Mouse (Mus musculus): ENCODE data around the gene Mybphl. TPM values are rescaled to one million over a fixed set of nuclear protein-coding genes. Genes with fewer than 3 reads are reported as not detected.

Gene Mybphl
- polyA plus RNA-seq, 1 experiment from 2014 or later = 0.19 TPM

DNA sequence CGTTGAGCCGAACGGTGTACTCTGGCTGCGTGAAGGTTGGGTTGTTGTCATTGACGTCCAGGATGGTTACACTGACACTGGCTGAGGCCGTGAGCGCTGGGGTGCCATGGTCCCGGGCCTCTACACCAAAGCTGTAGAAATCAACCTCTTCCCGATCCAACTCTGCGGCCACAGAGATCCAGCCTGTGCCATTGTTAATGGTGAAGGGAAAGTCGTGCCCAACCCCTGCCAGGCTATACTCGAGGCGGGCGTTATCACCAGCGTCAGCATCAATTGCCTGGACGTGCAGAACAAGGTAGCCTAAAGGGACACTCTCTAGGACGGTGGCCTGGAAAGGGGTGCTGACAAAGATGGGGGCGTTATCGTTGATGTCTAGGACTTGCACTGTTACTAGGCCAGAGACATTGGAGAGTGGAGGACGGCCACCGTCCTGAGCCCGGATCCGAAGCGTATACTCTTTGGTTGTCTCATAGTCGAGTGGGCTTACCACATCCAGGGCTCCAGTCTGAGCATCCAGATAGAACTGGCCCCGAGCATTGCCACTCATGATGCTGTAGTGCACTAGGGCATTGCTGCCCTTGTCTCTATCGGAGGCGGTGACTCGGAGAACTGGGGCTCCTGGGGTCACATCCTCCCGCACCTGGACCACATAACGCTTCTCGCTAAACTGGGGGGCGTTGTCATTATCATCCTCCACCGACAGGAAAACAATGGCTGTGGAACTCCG, 49.1 kb downstream of the Mybphl start:
- H3K4me3 ChIP-seq = no peak overlapping the region
- no peak for ATAC-seq
- peaks cover 49% of the 10 kb centered on the region for H3K27me3 ChIP-seq (replicated peaks)
- 0 out of 2 replicates have a peak, but pooled peaks cover 5% of the 10 kb centered on the region for H3K36me3 ChIP-seq
- 88% methylated on average over 35 of the region's 35 CpGs for WGBS (ENCODE audit: insufficient replicate concordance)
- no peak overlapping the region for H3K9ac ChIP-seq
- no peak overlapping the region for H3K4me2 ChIP-seq
- H3K9me3 ChIP-seq (replicated peaks) = peaks cover 20% of the 10 kb centered on the region; the same call in 1 of the 2 replicates
- H3K27ac ChIP-seq = no peak overlapping the region
- H3K4me1 ChIP-seq = peaks cover 14% of the 10 kb centered on the region

DNA sequence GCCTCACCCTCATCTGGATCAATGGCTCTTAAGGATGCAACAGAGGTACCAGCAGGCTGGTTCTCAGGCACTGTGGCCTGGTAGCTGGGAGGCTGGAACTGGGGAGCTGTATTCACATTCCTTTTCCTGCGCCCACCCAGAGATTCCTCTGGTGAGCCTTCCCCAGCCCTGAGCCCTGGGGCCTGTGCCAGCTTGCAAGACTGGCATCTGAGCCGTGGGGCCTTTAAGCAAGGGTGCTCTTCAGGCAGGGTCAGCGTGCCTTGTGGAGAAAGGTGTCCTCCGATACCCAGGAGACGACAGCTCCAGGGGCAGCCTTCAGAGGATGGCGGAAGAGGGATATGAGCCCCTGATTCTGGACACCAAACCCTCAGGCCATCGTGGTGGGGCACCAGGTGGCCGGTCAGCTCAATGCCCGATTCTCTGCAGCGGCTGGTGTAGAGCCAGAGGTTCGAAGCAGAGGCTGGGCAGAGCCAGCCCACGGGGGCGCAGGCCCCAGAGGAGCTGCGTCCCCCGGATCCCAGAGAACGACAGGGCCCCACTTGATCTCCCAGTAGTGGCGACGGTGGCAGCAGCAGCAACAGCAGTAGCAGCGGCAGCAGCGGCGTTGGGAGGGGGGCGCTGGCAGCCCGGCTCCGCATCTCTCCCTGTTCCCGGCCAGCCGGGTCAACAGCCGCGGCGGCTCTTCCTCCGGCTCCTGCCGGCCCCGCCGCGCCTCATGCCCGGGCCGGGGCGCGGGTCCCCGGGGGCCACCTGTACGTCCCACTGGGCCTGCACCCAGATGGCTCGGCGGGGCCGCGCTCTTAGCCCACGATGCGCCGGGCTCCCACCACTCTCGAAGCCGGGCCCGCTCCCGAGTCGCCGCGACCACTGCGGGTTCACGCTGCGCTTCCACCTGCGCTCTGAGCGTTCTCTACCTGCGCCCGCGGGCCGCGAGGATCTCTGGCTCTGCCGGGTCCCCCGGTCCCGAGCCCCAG, 50.4 kb downstream of the Mybphl start, which contains the start of gene Celsr2:
Gene Celsr2 (minus strand): TSS at position 696 of the 974 bp plus-strand sequence.
- ATAC-seq = peak; percentile 17; the same call in 1 of the 2 replicates
- Histone ChIP-seq H3K36me3 (0 out of 2 replicates have a peak, but pooled peaks cover 5% of the 10 kb centered on the region), H3K4me1 (peaks cover 14% of the 10 kb centered on the region), H3K4me3 (peak within 1 kb of the TSS; percentile 68), H3K4me2 (peak within 1 kb of the TSS; percentile 99), H3K27ac (no peak within 1 kb of the TSS), H3K27me3 (replicated peaks) (peaks cover 63% of the 10 kb centered on the region), H3K9me3 (replicated peaks) (peaks cover 20% of the 10 kb centered on the region; the same call in 1 of the 2 replicates), H3K9ac (peak within 1 kb of the TSS; percentile 71)
- 8% methylated on average over 62 of the region's 67 CpGs for WGBS (ENCODE audit: insufficient replicate concordance)

DNA sequence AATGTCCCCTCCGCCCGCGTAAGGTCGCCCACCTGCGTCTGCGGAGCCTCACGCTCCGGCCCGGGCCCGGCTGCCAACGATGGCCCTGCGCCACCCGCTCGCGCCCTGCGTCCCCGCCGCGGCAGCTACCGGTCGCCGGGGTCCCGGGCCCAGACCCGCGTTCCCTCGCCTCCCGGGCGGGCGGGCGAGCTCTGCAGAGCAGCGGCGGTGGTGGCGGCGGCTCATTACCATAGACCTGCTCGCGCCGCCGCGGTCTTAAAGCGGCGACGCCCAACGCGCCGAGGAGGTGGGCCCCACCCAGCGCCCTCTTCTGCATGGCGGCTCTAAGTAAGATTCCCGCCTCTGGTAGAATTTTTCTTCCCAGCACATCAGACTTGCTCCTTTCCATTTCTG, 51.1 kb downstream of the Mybphl start:
- Histone ChIP-seq H3K27ac (no peak overlapping the region), H3K36me3 (0 out of 2 replicates have a peak, but pooled peaks cover 5% of the 10 kb centered on the region), H3K9ac (peak overlapping the region; percentile 71), H3K4me3 (peak overlapping the region; percentile 68), H3K4me2 (peak overlapping the region; percentile 99), H3K4me1 (peaks cover 14% of the 10 kb centered on the region), H3K27me3 (replicated peaks) (peaks cover 63% of the 10 kb centered on the region), H3K9me3 (replicated peaks) (peaks cover 20% of the 10 kb centered on the region; the same call in 1 of the 2 replicates)
- under 1% methylated on average over 48 of the region's 48 CpGs for WGBS (ENCODE audit: insufficient replicate concordance)
- ATAC-seq = peak; percentile 68; the same call in 1 of the 2 replicates

GRCm38 (mm10) chr3:108423006-108423405, 58.3 kb downstream of the Mybphl start:
- no peak overlapping the region for H3K4me2 ChIP-seq
- H3K4me3 ChIP-seq = no peak overlapping the region
- H3K27me3 ChIP-seq (replicated peaks) = peaks cover 21% of the 10 kb centered on the region
- H3K27ac ChIP-seq = no peak overlapping the region
- WGBS (ENCODE audit: insufficient replicate concordance) = 39% methylated on average over 6 of the region's 6 CpGs
- no peaks in the 10 kb centered on the region for H3K9me3 ChIP-seq (replicated peaks)
- H3K9ac ChIP-seq = no peak overlapping the region
- peaks cover 11% of the 10 kb centered on the region for H3K4me1 ChIP-seq
- ATAC-seq = no peak
- H3K36me3 ChIP-seq = peaks cover 31% of the 10 kb centered on the region

- no peak overlapping the region for H3K4me3 ChIP-seq
- peaks cover 11% of the 10 kb centered on the region for H3K4me1 ChIP-seq
- H3K9ac ChIP-seq = no peak overlapping the region
- peaks cover 43% of the 10 kb centered on the region for H3K36me3 ChIP-seq
- WGBS (ENCODE audit: insufficient replicate concordance) = 27% methylated on average over 11 of the region's 11 CpGs
- peak; percentile 33; the same call in 1 of the 2 replicates for ATAC-seq
- H3K4me2 ChIP-seq = peak overlapping the region; percentile 30
- H3K9me3 ChIP-seq (replicated peaks) = no peaks in the 10 kb centered on the region
- H3K27ac ChIP-seq = no peak overlapping the region
- H3K27me3 ChIP-seq (replicated peaks) = peaks cover 10% of the 10 kb centered on the region; the same call in 1 of the 2 replicates
These were observed 59.4 kb downstream of the Mybphl start for GRCm38 (mm10) chr3:108423844-108424801.

DNA sequence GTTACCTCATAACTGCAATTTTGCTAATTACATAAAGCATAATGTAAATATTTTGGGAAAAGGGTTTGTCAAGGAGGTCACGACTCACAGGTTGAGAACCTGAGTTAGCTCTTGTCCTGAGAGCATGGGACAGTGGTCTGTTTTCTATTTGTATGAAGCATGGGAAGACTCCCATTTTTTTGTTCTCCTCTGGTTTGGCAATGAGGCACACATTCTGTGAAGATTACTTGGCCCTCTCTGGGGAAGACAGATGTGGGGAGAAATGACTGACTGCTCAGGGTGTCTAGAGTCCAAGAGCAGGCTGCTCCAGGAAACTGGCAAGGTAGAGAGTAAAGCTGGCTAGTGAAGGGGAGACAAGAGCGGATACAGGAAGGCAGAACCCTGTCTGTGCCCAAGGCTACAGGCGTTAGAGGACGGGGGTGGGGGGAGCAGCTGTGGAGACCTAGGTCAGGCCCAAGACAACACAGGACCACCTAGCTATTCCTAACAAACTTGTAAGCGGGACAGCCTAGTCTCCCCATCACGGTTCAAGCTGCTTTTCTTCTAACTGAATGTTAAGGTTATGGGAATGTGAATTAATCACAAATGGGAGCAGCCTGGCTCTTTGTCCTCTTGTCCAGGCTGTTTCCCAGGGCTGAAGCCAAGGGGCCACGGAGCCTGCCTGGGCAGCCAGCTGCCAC, 60.4 kb downstream of the Mybphl start:
- peaks cover 52% of the 10 kb centered on the region for H3K36me3 ChIP-seq

GRCm38 (mm10) chr3:108425624-108426018, 60.9 kb downstream of the Mybphl start:
- H3K27me3 ChIP-seq (replicated peaks) = no peaks in the 10 kb centered on the region
- H3K9me3 ChIP-seq (replicated peaks) = no peaks in the 10 kb centered on the region
- no peak overlapping the region for H3K9ac ChIP-seq
- peaks cover 58% of the 10 kb centered on the region for H3K36me3 ChIP-seq
- H3K27ac ChIP-seq = no peak overlapping the region
- no peak overlapping the region for H3K4me3 ChIP-seq
- H3K4me2 ChIP-seq = no peak overlapping the region
- ATAC-seq = no peak
- H3K4me1 ChIP-seq = peaks cover 11% of the 10 kb centered on the region
- WGBS (ENCODE audit: insufficient replicate concordance) = 87% methylated on average over 6 of the region's 6 CpGs

More for the DNA sequence above, 60.4 kb downstream of the Mybphl start:
- no peak overlapping the region for H3K9ac ChIP-seq
- H3K27ac ChIP-seq = no peak overlapping the region
- WGBS (ENCODE audit: insufficient replicate concordance) = 78% methylated on average over 7 of the region's 7 CpGs
- no peak overlapping the region for H3K4me3 ChIP-seq
- ATAC-seq = no peak
- no peak overlapping the region for H3K4me2 ChIP-seq
- peaks cover 11% of the 10 kb centered on the region for H3K4me1 ChIP-seq
- H3K27me3 ChIP-seq (replicated peaks) = 0 out of 2 replicates have a peak, but pooled peaks cover under 1% of the 10 kb centered on the region
- H3K9me3 ChIP-seq (replicated peaks) = no peaks in the 10 kb centered on the region

Other genes with a start within 250 kb of the Mybphl start
- 89.0 and 91.7 TPM in 2 replicates for gene Gnai3, start 218.8 kb upstream of the Mybphl start, polyA plus RNA-seq (2016; fragmentation: Nextera tagmentation; extraction: Ambion mirVana)
- 0.04 TPM in 1 of 2 replicates, not detected in the other for gene Gpr61, start 210.0 kb upstream of the Mybphl start, polyA plus RNA-seq (2016; fragmentation: Nextera tagmentation; extraction: Ambion mirVana)
- 1.1 and 1.2 TPM in 2 replicates for gene Amigo1, start 178.6 kb upstream of the Mybphl start, polyA plus RNA-seq (2016; fragmentation: Nextera tagmentation; extraction: Ambion mirVana)
- 2.8 TPM in 2 replicates for gene Cyb561d1, start 163.7 kb upstream of the Mybphl start, polyA plus RNA-seq (2016; fragmentation: Nextera tagmentation; extraction: Ambion mirVana)
- 4.5 and 4.9 TPM in 2 replicates for gene Atxn7l2, start 154.0 kb upstream of the Mybphl start, polyA plus RNA-seq (2016; fragmentation: Nextera tagmentation; extraction: Ambion mirVana)
- gene Sypl2, start 138.3 kb upstream of the Mybphl start, polyA plus RNA-seq (2016; fragmentation: Nextera tagmentation; extraction: Ambion mirVana) = 0.12 and 0.14 TPM in 2 replicates
- gene Psma5, start 108.0 kb upstream of the Mybphl start, polyA plus RNA-seq (2016; fragmentation: Nextera tagmentation; extraction: Ambion mirVana) = 213 and 222 TPM in 2 replicates
- 6.5 and 6.9 TPM in 2 replicates for gene Sort1, start 80.8 kb upstream of the Mybphl start, polyA plus RNA-seq (2016; fragmentation: Nextera tagmentation; extraction: Ambion mirVana)
- gene Psrc1, start 18.9 kb downstream of the Mybphl start, polyA plus RNA-seq (2016; fragmentation: Nextera tagmentation; extraction: Ambion mirVana) = 20.2 and 21.2 TPM in 2 replicates
- gene Celsr2, start 50.6 kb downstream of the Mybphl start, polyA plus RNA-seq (2016; fragmentation: Nextera tagmentation; extraction: Ambion mirVana) = 0.49 and 0.93 TPM in 2 replicates
- gene Sars, start 80.3 kb downstream of the Mybphl start, polyA plus RNA-seq (2016; fragmentation: Nextera tagmentation; extraction: Ambion mirVana) = 132 and 134 TPM in 2 replicates
- not detected in 2 replicates for gene 1700013F07Rik, start 169.2 kb downstream of the Mybphl start, polyA plus RNA-seq (2016; fragmentation: Nextera tagmentation; extraction: Ambion mirVana)
- gene 5330417C22Rik, start 171.6 kb downstream of the Mybphl start, polyA plus RNA-seq (2016; fragmentation: Nextera tagmentation; extraction: Ambion mirVana) = 0.08 and 0.13 TPM in 2 replicates
- gene Tmem167b, start 197.6 kb downstream of the Mybphl start, polyA plus RNA-seq (2016; fragmentation: Nextera tagmentation; extraction: Ambion mirVana) = 17.8 and 19.8 TPM in 2 replicates
- gene Taf13, start 206.8 kb downstream of the Mybphl start, polyA plus RNA-seq (2016; fragmentation: Nextera tagmentation; extraction: Ambion mirVana) = 13.4 and 16.4 TPM in 2 replicates
- gene Wdr47, start 226.4 kb downstream of the Mybphl start, polyA plus RNA-seq (2016; fragmentation: Nextera tagmentation; extraction: Ambion mirVana) = 3.0 and 3.5 TPM in 2 replicates